Mouse (Mus musculus): ENCODE data around the gene Hspa1a. TPM values are rescaled to one million over a fixed set of nuclear protein-coding genes. Genes with fewer than 3 reads are reported as not detected.

Hspa1a gene
- polyA plus RNA-seq, 1 experiment from 2014 or later = 1.4 TPM

DNA sequence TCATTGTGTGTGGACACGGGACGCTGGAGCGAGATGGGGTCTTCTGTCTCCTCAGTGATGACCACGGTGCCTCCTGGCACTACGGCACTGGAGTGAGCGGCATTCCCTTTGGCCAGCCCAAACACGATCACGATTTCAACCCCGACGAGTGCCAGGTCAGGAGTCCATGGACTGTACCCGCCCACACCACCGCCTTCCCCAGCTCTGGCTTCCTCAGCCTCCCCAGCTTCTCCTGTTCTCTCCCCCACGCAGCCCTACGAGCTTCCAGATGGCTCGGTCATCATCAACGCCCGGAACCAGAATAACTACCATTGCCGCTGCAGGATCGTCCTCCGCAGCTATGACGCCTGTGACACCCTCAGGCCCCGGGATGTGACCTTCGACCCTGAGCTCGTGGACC, 37.9 kb downstream of the Hspa1a start:
- H3K36me3 ChIP-seq (ENCODE audit: control insufficient read depth, insufficient read depth, low read length) = 0 out of 2 replicates have a peak, but pooled peaks cover 6% of the 10 kb centered on the region
- peak overlapping the region; percentile 30; the same call in 1 of the 2 replicates for H3K27ac ChIP-seq (ENCODE audit: low read depth, low read length)
- no peak overlapping the region for H3K4me2 ChIP-seq (ENCODE audit: low read length)
- H3K9me3 ChIP-seq (replicated peaks; ENCODE audit: control insufficient read depth, low read length) = no peaks in the 10 kb centered on the region
- WGBS = 80% methylated on average over 24 of the region's 24 CpGs
- H3K4me3 ChIP-seq (ENCODE audit: low read depth, low read length) = no peak overlapping the region
- ATAC-seq = no peak
- DNase-seq (ENCODE audit: low spot score) = no peak
- H3K27me3 ChIP-seq (replicated peaks; ENCODE audit: control insufficient read depth, insufficient read depth, low read length) = no peaks in the 10 kb centered on the region
- H3K9ac ChIP-seq (ENCODE audit: low read length) = no peak overlapping the region
- H3K4me1 ChIP-seq (ENCODE audit: control insufficient read depth, insufficient read depth, low read length) = peaks cover 7% of the 10 kb centered on the region; the same call in 1 of the 2 replicates

GRCm38 (mm10) chr17:34932287-34932686, 39.7 kb downstream of the Hspa1a start:
- H3K4me2 ChIP-seq (ENCODE audit: low read length) = peak overlapping the region; percentile 97
- no peak for ATAC-seq
- 0 out of 2 replicates have a peak, but pooled peaks cover 6% of the 10 kb centered on the region for H3K36me3 ChIP-seq (ENCODE audit: control insufficient read depth, insufficient read depth, low read length)
- 91% methylated on average over 8 of the region's 8 CpGs for WGBS
- no peaks in the 10 kb centered on the region for H3K9me3 ChIP-seq (replicated peaks; ENCODE audit: control insufficient read depth, low read length)
- H3K4me3 ChIP-seq (ENCODE audit: low read depth, low read length) = peak overlapping the region; percentile 68
- H3K9ac ChIP-seq (ENCODE audit: low read length) = peak overlapping the region; percentile 79
- DNase-seq (ENCODE audit: low spot score) = no peak
- peaks cover 7% of the 10 kb centered on the region; the same call in 1 of the 2 replicates for H3K4me1 ChIP-seq (ENCODE audit: control insufficient read depth, insufficient read depth, low read length)
- H3K27ac ChIP-seq (ENCODE audit: low read depth, low read length) = no peak overlapping the region
- H3K27me3 ChIP-seq (replicated peaks; ENCODE audit: control insufficient read depth, insufficient read depth, low read length) = no peaks in the 10 kb centered on the region

DNA sequence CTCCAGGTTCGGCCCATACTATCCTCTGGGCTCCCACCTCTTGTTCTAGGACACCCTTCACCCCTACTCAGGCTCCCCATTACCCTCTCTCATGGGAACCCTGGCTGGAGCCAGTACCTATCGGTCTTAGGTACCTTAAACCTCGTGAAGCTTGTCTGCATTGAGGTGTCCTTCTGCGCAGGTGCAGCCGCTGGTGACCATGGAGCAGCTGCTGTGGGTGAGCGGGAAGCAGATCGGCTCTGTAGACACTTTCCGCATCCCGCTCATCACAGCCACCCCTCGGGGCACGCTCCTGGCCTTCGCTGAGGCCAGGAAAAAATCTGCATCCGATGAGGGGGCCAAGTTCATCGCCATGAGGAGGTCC, 40.2 kb downstream of the Hspa1a start:
- H3K27me3 ChIP-seq (replicated peaks; ENCODE audit: control insufficient read depth, insufficient read depth, low read length) = no peaks in the 10 kb centered on the region
- H3K9ac ChIP-seq (ENCODE audit: low read length) = peak overlapping the region; percentile 79
- H3K4me2 ChIP-seq (ENCODE audit: low read length) = peak overlapping the region; percentile 97
- no peaks in the 10 kb centered on the region for H3K9me3 ChIP-seq (replicated peaks; ENCODE audit: control insufficient read depth, low read length)
- no peak for DNase-seq (ENCODE audit: low spot score)
- peak overlapping the region; percentile 68 for H3K4me3 ChIP-seq (ENCODE audit: low read depth, low read length)
- no peak overlapping the region for H3K27ac ChIP-seq (ENCODE audit: low read depth, low read length)
- ATAC-seq = no peak
- H3K36me3 ChIP-seq (ENCODE audit: control insufficient read depth, insufficient read depth, low read length) = 0 out of 2 replicates have a peak, but pooled peaks cover 6% of the 10 kb centered on the region
- 23% methylated on average over 14 of the region's 14 CpGs for WGBS
- H3K4me1 ChIP-seq (ENCODE audit: control insufficient read depth, insufficient read depth, low read length) = peaks cover 7% of the 10 kb centered on the region; the same call in 1 of the 2 replicates

GRCm38 (mm10) chr17:34931061-34931734, 40.8 kb downstream of the Hspa1a start, which contains the start of gene Neu1:
Neu1 (plus strand) TSS chr17:34931253.
- H3K27me3 ChIP-seq (replicated peaks; ENCODE audit: control insufficient read depth, insufficient read depth, low read length) = no peaks in the 10 kb centered on the region
- H3K4me1 ChIP-seq (ENCODE audit: control insufficient read depth, insufficient read depth, low read length) = peaks cover 7% of the 10 kb centered on the region; the same call in 1 of the 2 replicates
- WGBS = under 1% methylated on average over 38 of the region's 38 CpGs
- 0 out of 2 replicates have a peak, but pooled peaks cover 6% of the 10 kb centered on the region for H3K36me3 ChIP-seq (ENCODE audit: control insufficient read depth, insufficient read depth, low read length)
- peak; percentile 97 for ATAC-seq
- H3K9me3 ChIP-seq (replicated peaks; ENCODE audit: control insufficient read depth, low read length) = no peaks in the 10 kb centered on the region
- peak within 1 kb of the TSS; percentile 68 for H3K4me3 ChIP-seq (ENCODE audit: low read depth, low read length)
- H3K4me2 ChIP-seq (ENCODE audit: low read length) = peak within 1 kb of the TSS; percentile 97
- DNase-seq (ENCODE audit: low spot score) = peak; percentile 98
- 0 out of 2 replicates have a peak within 1 kb of the TSS, but pooled peaks have one; percentile 30 for H3K27ac ChIP-seq (ENCODE audit: low read depth, low read length)
- H3K9ac ChIP-seq (ENCODE audit: low read length) = peak within 1 kb of the TSS; percentile 79

DNA sequence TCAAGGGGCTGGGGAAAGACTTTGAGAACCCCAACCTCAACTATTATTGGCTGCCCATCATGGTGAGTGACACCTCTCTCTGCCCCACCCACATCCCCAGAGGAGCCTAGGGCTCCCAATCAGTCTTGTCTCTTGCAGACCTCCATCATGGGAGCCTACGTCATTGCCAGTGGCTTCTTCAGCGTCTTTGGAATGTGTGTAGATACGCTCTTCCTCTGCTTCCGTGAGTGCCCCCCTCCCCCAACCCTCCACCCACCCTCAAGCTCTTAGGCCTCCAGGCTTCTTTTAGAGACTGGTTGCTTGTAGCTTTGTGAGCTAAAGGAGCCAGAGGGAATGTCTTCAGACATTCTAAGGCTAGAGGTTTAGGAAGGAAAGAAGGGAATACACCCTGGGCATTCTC, 43.1 kb downstream of the Hspa1a start:
- Histone ChIP-seq H3K9ac (ENCODE audit: low read length) (no peak overlapping the region), H3K4me3 (ENCODE audit: low read depth, low read length) (no peak overlapping the region), H3K4me1 (ENCODE audit: control insufficient read depth, insufficient read depth, low read length) (peaks cover 7% of the 10 kb centered on the region; the same call in 1 of the 2 replicates), H3K4me2 (ENCODE audit: low read length) (no peak overlapping the region), H3K9me3 (replicated peaks; ENCODE audit: control insufficient read depth, low read length) (no peaks in the 10 kb centered on the region), H3K27me3 (replicated peaks; ENCODE audit: control insufficient read depth, insufficient read depth, low read length) (no peaks in the 10 kb centered on the region), H3K27ac (ENCODE audit: low read depth, low read length) (no peak overlapping the region), H3K36me3 (ENCODE audit: control insufficient read depth, insufficient read depth, low read length) (no peaks in the 10 kb centered on the region)
- no peak for ATAC-seq
- no peak for DNase-seq (ENCODE audit: low spot score)
- 79% methylated on average over 4 of the region's 4 CpGs for WGBS

DNA sequence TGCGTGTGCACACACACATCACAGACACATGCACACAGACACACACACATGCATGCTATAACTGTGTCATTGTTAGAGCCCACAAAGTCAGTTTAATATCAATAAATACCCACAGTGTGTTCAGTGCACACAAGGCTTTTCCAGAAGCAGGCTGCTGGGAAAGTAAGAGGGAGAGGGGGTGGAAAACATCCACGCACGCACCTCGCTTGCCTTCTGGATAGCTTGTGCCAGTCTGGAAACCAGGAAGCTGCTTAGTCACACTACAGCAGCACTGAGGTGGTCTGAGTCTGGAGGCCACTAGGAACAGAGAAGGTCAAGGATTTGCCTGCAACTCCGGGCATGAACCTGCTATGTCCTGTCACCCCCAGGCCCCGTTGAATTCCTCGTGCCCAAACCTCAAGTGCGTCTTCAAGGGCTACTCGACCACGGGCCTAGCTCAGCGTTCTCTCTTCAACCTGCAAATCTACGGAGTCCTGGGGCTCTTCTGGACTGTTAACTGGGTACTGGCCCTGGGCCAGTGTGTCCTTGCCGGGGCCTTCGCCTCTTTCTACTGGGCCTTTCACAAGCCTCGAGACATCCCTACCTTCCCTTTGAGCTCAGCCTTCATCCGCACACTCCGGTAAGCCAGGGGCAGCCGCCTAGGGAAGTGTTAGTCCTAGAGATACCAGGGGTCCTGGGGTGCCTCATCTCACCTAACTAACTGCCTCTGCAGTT, 44.5 kb downstream of the Hspa1a start:
- WGBS = 85% methylated on average over 18 of the region's 18 CpGs
- no peak overlapping the region for H3K4me2 ChIP-seq (ENCODE audit: low read length)
- DNase-seq (ENCODE audit: low spot score) = no peak

GRCm38 (mm10) chr17:34924258-34924657, 47.7 kb downstream of the Hspa1a start:
- no peak for ATAC-seq
- no peak for DNase-seq (ENCODE audit: low spot score)
- Histone ChIP-seq H3K27me3 (replicated peaks; ENCODE audit: control insufficient read depth, insufficient read depth, low read length) (no peaks in the 10 kb centered on the region), H3K4me3 (ENCODE audit: low read depth, low read length) (no peak overlapping the region), H3K27ac (ENCODE audit: low read depth, low read length) (no peak overlapping the region), H3K9me3 (replicated peaks; ENCODE audit: control insufficient read depth, low read length) (no peaks in the 10 kb centered on the region), H3K4me1 (ENCODE audit: control insufficient read depth, insufficient read depth, low read length) (no peaks in the 10 kb centered on the region), H3K4me2 (ENCODE audit: low read length) (no peak overlapping the region), H3K36me3 (ENCODE audit: control insufficient read depth, insufficient read depth, low read length) (no peaks in the 10 kb centered on the region), H3K9ac (ENCODE audit: low read length) (no peak overlapping the region)
- WGBS = 73% methylated on average over 5 of the region's 5 CpGs

More for the DNA sequence above, 44.5 kb downstream of the Hspa1a start:
- H3K27me3 ChIP-seq (replicated peaks; ENCODE audit: control insufficient read depth, insufficient read depth, low read length) = no peaks in the 10 kb centered on the region
- peaks cover 7% of the 10 kb centered on the region; the same call in 1 of the 2 replicates for H3K4me1 ChIP-seq (ENCODE audit: control insufficient read depth, insufficient read depth, low read length)
- H3K27ac ChIP-seq (ENCODE audit: low read depth, low read length) = no peak overlapping the region
- no peak for ATAC-seq
- H3K36me3 ChIP-seq (ENCODE audit: control insufficient read depth, insufficient read depth, low read length) = no peaks in the 10 kb centered on the region
- H3K9ac ChIP-seq (ENCODE audit: low read length) = no peak overlapping the region
- H3K4me3 ChIP-seq (ENCODE audit: low read depth, low read length) = no peak overlapping the region
- no peaks in the 10 kb centered on the region for H3K9me3 ChIP-seq (replicated peaks; ENCODE audit: control insufficient read depth, low read length)

GRCm38 (mm10) chr17:34922939-34923338, 49.0 kb downstream of the Hspa1a start:
- no peak overlapping the region for H3K4me3 ChIP-seq (ENCODE audit: low read depth, low read length)
- ATAC-seq (no peak), DNase-seq (ENCODE audit: low spot score) (no peak)
- 54% methylated on average over 6 of the region's 6 CpGs for WGBS
- no peaks in the 10 kb centered on the region for H3K27me3 ChIP-seq (replicated peaks; ENCODE audit: control insufficient read depth, insufficient read depth, low read length)
- H3K9me3 ChIP-seq (replicated peaks; ENCODE audit: control insufficient read depth, low read length) = no peaks in the 10 kb centered on the region
- H3K9ac ChIP-seq (ENCODE audit: low read length) = no peak overlapping the region
- no peak overlapping the region for H3K4me2 ChIP-seq (ENCODE audit: low read length)
- H3K27ac ChIP-seq (ENCODE audit: low read depth, low read length) = no peak overlapping the region
- H3K4me1 ChIP-seq (ENCODE audit: control insufficient read depth, insufficient read depth, low read length) = no peaks in the 10 kb centered on the region
- H3K36me3 ChIP-seq (ENCODE audit: control insufficient read depth, insufficient read depth, low read length) = no peaks in the 10 kb centered on the region
